Mouse (Mus musculus): Measurements from ENCODE around the gene Samd5. TPM values are rescaled to one million over a fixed set of nuclear protein-coding genes. Genes with fewer than 3 reads are reported as not detected.

The Samd5 gene
- polyA plus RNA-seq (2012; rRNA removed) (0.36 and 0.41 TPM in 2 replicates), polyA plus RNA-seq (2014; fragmentation: Nextera tagmentation; extraction: Ambion mirVana) (0.29 TPM in 2 replicates)

GRCm38 (mm10) chr10:9674561-9675521, at the start of gene Samd5:
Gene Samd5 (minus strand): TSS chr10:9675208.
- no peak within 1 kb of the TSS for H3K27ac ChIP-seq
- ATAC-seq (ENCODE audit: insufficient read depth) (peak; percentile 48), DNase-seq (ENCODE audit: low read depth in 3 of 3, low spot score in 3 of 3) (no peak)
- H3K27me3 ChIP-seq (ENCODE audit: control insufficient read depth, insufficient read depth, low read length): peaks cover 36% of the 10 kb centered on the region
- H3K9me3 ChIP-seq (ENCODE audit: control insufficient read depth, low read length): no peaks in the 10 kb centered on the region
- under 1% methylated on average over 90 of the region's 91 CpGs for WGBS (ENCODE audit: insufficient replicate concordance)
- no peak within 1 kb of the TSS for H3K9ac ChIP-seq (replicated peaks)
- peak within 1 kb of the TSS; percentile 49 to 50 for H3K4me3 ChIP-seq (ENCODE audit: insufficient read depth in 1 of 2, low read depth in 2 of 2, low read length in 2 of 2)
- TF ChIP-seq CTCF (IDR thresholded peaks at IDR 0.05; ENCODE audit: low read depth) (no peak), EP300 (IDR thresholded peaks at IDR 0.05; ENCODE audit: low read depth) (no peak)
- H3K36me3 ChIP-seq (replicated peaks; ENCODE audit: control insufficient read depth, insufficient read depth, low read depth): no peaks in the 10 kb centered on the region
- peak within 1 kb of the TSS; percentile 60 for H3K4me2 ChIP-seq (ENCODE audit: low read depth)
- H3K4me1 ChIP-seq (replicated peaks; ENCODE audit: control insufficient read depth in 2 of 2, insufficient read depth in 2 of 2, low read length in 1 of 2): no peaks in the 10 kb centered on the region

DNA sequence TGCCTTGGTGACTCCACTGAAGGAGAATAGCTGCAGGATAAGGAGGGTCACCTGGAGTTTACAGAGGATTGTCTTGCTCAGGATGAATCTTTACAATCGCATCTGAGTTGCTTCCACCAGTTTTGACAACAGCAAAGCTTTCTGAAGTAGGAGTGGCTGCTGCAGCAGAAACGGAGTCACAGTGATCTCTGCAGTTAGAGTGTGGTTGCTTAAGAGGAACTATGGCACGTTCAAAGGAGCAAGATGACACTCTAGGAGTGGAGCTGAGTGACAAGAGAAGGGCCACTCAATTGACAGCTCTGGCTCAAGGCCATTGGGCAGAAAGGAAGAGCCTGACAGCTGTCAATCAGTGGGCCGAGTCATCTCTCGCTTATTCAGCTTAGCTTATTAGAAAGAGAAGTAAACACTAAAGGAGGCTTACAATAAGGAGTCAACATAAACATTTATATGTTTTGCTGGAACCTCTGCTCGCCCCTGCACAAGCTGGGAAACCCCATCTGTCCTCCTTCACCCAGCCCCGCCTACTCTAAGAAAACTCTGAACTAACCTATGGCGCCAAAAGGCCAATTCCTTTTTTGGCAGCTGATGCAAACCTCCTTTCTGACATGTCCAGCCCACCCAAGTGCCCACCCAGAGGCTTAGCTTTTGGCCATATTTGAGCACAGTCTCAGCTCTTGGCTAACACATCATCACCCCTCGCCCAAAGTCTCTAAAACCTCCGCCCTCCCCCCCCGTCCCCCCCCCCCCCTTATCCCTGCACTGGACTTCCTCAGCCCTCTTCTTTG, 47.7 kb upstream of the Samd5 start:
- Histone ChIP-seq H3K36me3 (replicated peaks; ENCODE audit: control insufficient read depth, insufficient read depth, low read depth) (no peaks in the 10 kb centered on the region), H3K9me3 (ENCODE audit: control insufficient read depth, low read length) (no peaks in the 10 kb centered on the region), H3K4me3 (ENCODE audit: insufficient read depth in 1 of 2, low read depth in 2 of 2, low read length in 2 of 2) (no peak overlapping the region), H3K4me2 (ENCODE audit: low read depth) (no peak overlapping the region), H3K27ac (no peak overlapping the region), H3K9ac (replicated peaks) (no peak overlapping the region), H3K4me1 (replicated peaks; ENCODE audit: control insufficient read depth in 2 of 2, insufficient read depth in 2 of 2, low read length in 1 of 2) (no peaks in the 10 kb centered on the region), H3K27me3 (ENCODE audit: control insufficient read depth, insufficient read depth, low read length) (no peaks in the 10 kb centered on the region)
- TF ChIP-seq EP300 (IDR thresholded peaks at IDR 0.05; ENCODE audit: low read depth) (no peak), CTCF (IDR thresholded peaks at IDR 0.05; ENCODE audit: low read depth) (no peak)
- ATAC-seq (ENCODE audit: insufficient read depth) (no peak), DNase-seq (ENCODE audit: low read depth in 3 of 3, low spot score in 3 of 3) (no peak)
- WGBS (ENCODE audit: insufficient replicate concordance): 60% methylated on average over 11 of the region's 11 CpGs

- no peak overlapping the region for H3K4me2 ChIP-seq (ENCODE audit: low read depth)
- no peaks in the 10 kb centered on the region for H3K9me3 ChIP-seq (ENCODE audit: control insufficient read depth, low read length)
- H3K4me1 ChIP-seq (replicated peaks; ENCODE audit: control insufficient read depth in 2 of 2, insufficient read depth in 2 of 2, low read length in 1 of 2): no peaks in the 10 kb centered on the region
- no peak overlapping the region for H3K9ac ChIP-seq (replicated peaks)
- H3K27me3 ChIP-seq (ENCODE audit: control insufficient read depth, insufficient read depth, low read length): no peaks in the 10 kb centered on the region
- H3K36me3 ChIP-seq (replicated peaks; ENCODE audit: control insufficient read depth, insufficient read depth, low read depth): no peaks in the 10 kb centered on the region
- no peak overlapping the region for H3K27ac ChIP-seq
- ATAC-seq (ENCODE audit: insufficient read depth) (no peak), DNase-seq (ENCODE audit: low read depth in 3 of 3, low spot score in 3 of 3) (no peak)
- TF ChIP-seq EP300 (IDR thresholded peaks at IDR 0.05; ENCODE audit: low read depth) (no peak), CTCF (IDR thresholded peaks at IDR 0.05; ENCODE audit: low read depth) (no peak)
- H3K4me3 ChIP-seq (ENCODE audit: insufficient read depth in 1 of 2, low read depth in 2 of 2, low read length in 2 of 2): no peak overlapping the region
- 39% methylated on average over 5 of the region's 5 CpGs for WGBS (ENCODE audit: insufficient replicate concordance)
These were observed 45.0 kb upstream of the Samd5 start for GRCm38 (mm10) chr10:9720027-9720426.

GRCm38 (mm10) chr10:9718086-9718485, 43.1 kb upstream of the Samd5 start:
- H3K4me2 ChIP-seq (ENCODE audit: low read depth): no peak overlapping the region
- DNase-seq (ENCODE audit: low read depth in 3 of 3, low spot score in 3 of 3): no peak
- no peak overlapping the region for H3K27ac ChIP-seq
- ATAC-seq (ENCODE audit: insufficient read depth): no peak
- WGBS (ENCODE audit: insufficient replicate concordance): 44% methylated on average over 5 of the region's 5 CpGs
- H3K9ac ChIP-seq (replicated peaks): no peak overlapping the region
- no peaks in the 10 kb centered on the region for H3K27me3 ChIP-seq (ENCODE audit: control insufficient read depth, insufficient read depth, low read length)
- H3K4me1 ChIP-seq (replicated peaks; ENCODE audit: control insufficient read depth in 2 of 2, insufficient read depth in 2 of 2, low read length in 1 of 2): no peaks in the 10 kb centered on the region
- TF ChIP-seq CTCF (IDR thresholded peaks at IDR 0.05; ENCODE audit: low read depth): no peak
- no peak for TF ChIP-seq EP300 (IDR thresholded peaks at IDR 0.05; ENCODE audit: low read depth)
- H3K4me3 ChIP-seq (ENCODE audit: insufficient read depth in 1 of 2, low read depth in 2 of 2, low read length in 2 of 2): no peak overlapping the region
- no peaks in the 10 kb centered on the region for H3K36me3 ChIP-seq (replicated peaks; ENCODE audit: control insufficient read depth, insufficient read depth, low read depth)
- no peaks in the 10 kb centered on the region for H3K9me3 ChIP-seq (ENCODE audit: control insufficient read depth, low read length)

- Histone ChIP-seq H3K4me1 (replicated peaks; ENCODE audit: control insufficient read depth in 2 of 2, insufficient read depth in 2 of 2, low read length in 1 of 2) (no peaks in the 10 kb centered on the region), H3K27ac (no peak overlapping the region)
- ATAC-seq (ENCODE audit: insufficient read depth): no peak
These were observed 29.9 kb upstream of the Samd5 start for GRCm38 (mm10) chr10:9704956-9705355.

More at GRCm38 (mm10) chr10:9704956-9705355, 29.9 kb upstream of the Samd5 start:
- no peaks in the 10 kb centered on the region for H3K27me3 ChIP-seq (ENCODE audit: control insufficient read depth, insufficient read depth, low read length)
- H3K36me3 ChIP-seq (replicated peaks; ENCODE audit: control insufficient read depth, insufficient read depth, low read depth): no peaks in the 10 kb centered on the region
- no peak overlapping the region for H3K4me2 ChIP-seq (ENCODE audit: low read depth)
- no peaks in the 10 kb centered on the region for H3K9me3 ChIP-seq (ENCODE audit: control insufficient read depth, low read length)
- TF ChIP-seq CTCF (IDR thresholded peaks at IDR 0.05; ENCODE audit: low read depth) (no peak), EP300 (IDR thresholded peaks at IDR 0.05; ENCODE audit: low read depth) (no peak)
- no peak for DNase-seq (ENCODE audit: low read depth in 3 of 3, low spot score in 3 of 3)
- H3K4me3 ChIP-seq (ENCODE audit: insufficient read depth in 1 of 2, low read depth in 2 of 2, low read length in 2 of 2): no peak overlapping the region
- WGBS (ENCODE audit: insufficient replicate concordance): 47% methylated on average over 1 of the region's 1 CpGs
- H3K9ac ChIP-seq (replicated peaks): no peak overlapping the region
